Mouse (Mus musculus) lung, embryonic 14.5 days (tissue): Measurements from ENCODE around the gene Tsc22d4. TPM values are rescaled to one million over a fixed set of nuclear protein-coding genes. Genes with fewer than 3 reads are reported as not detected.
"Not testable (repeated sequence)": the region's sequence is repeated elsewhere in the genome, so short reads cannot be mapped to it uniquely, and the experiment has no call there.

Source experiments
- ATAC-seq: fragments of 200-750 bp; cut with Nextera tagmentation; 2 replicates; pipeline ENCODE4 v1.8.0; 2017; ENCODE audit warnings: mild to moderate bottlenecking, moderate TSS enrichment, moderate library complexity; ENCODE audit not compliant: insufficient read depth
- DNase-seq: peaks from one replicate; pipeline ENCODE4 v3.0.0-alpha.2; 2015
- H3K27ac ChIP-seq: fragments of 300-500 bp; sonication (generic); 2 replicates; pipeline ENCODE4 v1.5.1; 2014; ENCODE audit warnings: low read depth, mild to moderate bottlenecking, moderate library complexity
- H3K27me3 ChIP-seq: fragments of 300-500 bp; sonication (generic); 2 replicates; pipeline ENCODE4 v1.6.1; 2014; ENCODE audit warnings: low read length, control low read depth; ENCODE audit not compliant: insufficient read depth
- H3K36me3 ChIP-seq: fragments of 300-500 bp; sonication (generic); 2 replicates; pipeline ENCODE4 v1.6.1; 2014; ENCODE audit warnings: control low read depth; ENCODE audit not compliant: insufficient read depth
- H3K4me1 ChIP-seq: fragments of 300-500 bp; sonication (generic); 2 replicates; pipeline ENCODE4 v1.6.1; 2014; ENCODE audit warnings: antibody characterized with exemption, control low read depth; ENCODE audit not compliant: insufficient read depth
- H3K4me2 ChIP-seq: fragments of 300-500 bp; sonication (generic); 2 replicates; pipeline ENCODE4 v1.6.1; 2014; ENCODE audit warnings: mild to moderate bottlenecking
- H3K4me3 ChIP-seq: fragments of 300-500 bp; sonication (generic); 2 replicates; pipeline ENCODE4 v1.5.1; 2014; ENCODE audit warnings: low read depth, low read length
- H3K9ac ChIP-seq: fragments of 300-500 bp; sonication (generic); 2 replicates; pipeline ENCODE4 v1.6.1; 2014
- H3K9me3 ChIP-seq: fragments of 300-500 bp; sonication (generic); 2 replicates; pipeline ENCODE4 v1.6.1; 2016; ENCODE audit warnings: low read depth, low read length, control low read depth
- CTCF ChIP-seq: IDR thresholded peaks from 2 replicates; pipeline ENCODE4 v1.5.1; 2016; ENCODE audit warnings: antibody characterized with exemption, low read depth
- WGBS: fragments of 180-500 bp; shearing (Covaris S2); extraction: QIAGEN DNeasy Blood & Tissue Kit; methylation state at CpG from one replicate; pipeline ENCODE4 v1.1.7; 2014; 5-methylcytosine and 5-hydroxymethylcytosine counted together
- polyA plus RNA-seq: library from polyadenylated mRNA; unstranded; fragments of >200 nt; fragmentation: Nextera tagmentation; extraction: Ambion mirVana; gene quantifications from 2 replicates; pipeline ENCODE4 v1.2.1, GENCODE M21; 2014

The Tsc22d4 gene
- polyA plus RNA-seq, 1 experiment from 2014 or later, result 127 TPM

DNA sequence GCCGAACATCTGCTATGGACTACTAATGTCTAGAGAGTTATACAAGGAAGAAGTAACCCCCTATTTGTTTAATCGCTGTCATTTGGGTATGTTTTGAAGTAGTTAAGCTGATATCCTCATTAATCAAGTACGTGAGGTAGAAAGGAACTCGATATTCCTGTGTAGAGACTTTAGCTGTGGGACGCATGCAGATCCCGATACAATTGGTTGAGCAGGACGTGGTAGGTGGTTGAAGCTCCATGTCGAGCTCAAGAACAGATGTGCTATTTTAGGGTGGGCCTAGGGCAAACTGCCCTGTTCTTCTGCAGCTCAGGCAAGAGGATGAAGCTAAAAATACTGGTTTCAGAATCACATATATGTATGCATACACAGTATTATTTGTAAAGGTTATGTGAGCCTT, 29.8 kb upstream of the Tsc22d4 start:
- Histone ChIP-seq H3K9me3 (no peaks in the 10 kb centered on the region), H3K27ac (no peak overlapping the region), H3K9ac (no peak overlapping the region), H3K27me3 (no peaks in the 10 kb centered on the region), H3K4me3 (no peak overlapping the region), H3K4me2 (no peak overlapping the region), H3K4me1 (no peaks in the 10 kb centered on the region), H3K36me3 (no peaks in the 10 kb centered on the region)
- ATAC-seq (no peak), DNase-seq (no peak)
- 62% methylated on average over 8 of the region's 8 CpGs for WGBS
- no peak for TF ChIP-seq CTCF

DNA sequence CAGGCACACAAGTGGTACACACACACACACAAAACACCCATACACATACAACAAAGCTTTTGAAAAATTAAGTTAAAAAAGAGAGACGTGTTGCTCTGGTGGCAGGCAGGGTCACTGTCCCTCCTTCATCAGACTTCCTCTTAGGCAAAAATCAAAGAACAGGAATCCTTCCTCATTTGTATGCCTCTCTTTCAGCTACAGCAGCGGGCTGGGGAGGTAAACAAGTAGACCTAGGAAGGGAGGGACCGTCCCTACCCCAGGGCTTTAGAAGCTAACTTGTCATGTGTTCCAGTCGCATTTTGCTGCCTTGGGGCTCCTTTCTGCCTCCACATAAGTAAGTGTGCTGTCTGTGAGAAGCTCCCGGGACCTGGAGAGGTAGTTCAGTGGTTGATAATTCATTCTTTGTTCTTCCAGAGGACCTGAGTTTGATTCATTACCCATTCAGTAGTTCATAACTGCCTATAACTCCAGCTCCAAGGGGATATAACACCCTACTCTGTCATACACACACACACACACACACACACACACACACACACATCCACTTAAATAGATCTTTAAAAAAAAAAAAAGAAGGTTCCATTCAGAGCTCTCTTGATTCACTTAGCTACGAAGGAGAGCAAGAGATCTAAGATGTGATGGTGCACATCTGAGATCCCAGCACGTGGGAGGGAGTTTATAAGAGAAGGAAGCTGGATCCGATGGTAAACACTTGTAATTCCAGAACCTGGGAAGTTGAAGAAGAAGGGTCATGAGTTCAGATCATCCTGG, 27.3 kb upstream of the Tsc22d4 start:
- Histone ChIP-seq H3K27me3 (no peaks in the 10 kb centered on the region), H3K9ac (no peak overlapping the region), H3K27ac (no peak overlapping the region), H3K4me2 (no peak overlapping the region), H3K9me3 (no peaks in the 10 kb centered on the region), H3K36me3 (no peaks in the 10 kb centered on the region), H3K4me3 (no peak overlapping the region), H3K4me1 (no peaks in the 10 kb centered on the region)
- ATAC-seq, result no peak
- TF ChIP-seq CTCF, result no peak
- no peak for DNase-seq
- 49% methylated on average over 8 of the region's 8 CpGs for WGBS

DNA sequence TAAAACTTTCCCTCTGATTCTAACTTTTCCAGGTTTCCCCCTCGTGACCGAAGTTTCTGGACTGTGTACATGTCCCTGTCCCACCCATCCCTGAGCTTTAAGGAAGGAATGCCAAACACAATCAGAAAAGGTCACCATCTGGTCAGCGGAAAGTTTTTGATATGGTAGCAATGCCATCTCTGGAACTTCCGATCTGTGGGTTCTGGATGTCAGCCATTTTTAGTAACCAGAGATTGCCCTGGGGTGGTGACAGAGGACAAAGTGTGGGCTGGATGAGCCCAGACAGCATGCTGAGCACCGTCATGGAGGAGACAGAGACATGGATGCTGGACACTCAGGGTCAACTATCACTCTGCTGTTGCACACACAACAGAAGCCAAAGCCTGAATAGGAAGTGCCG, 26.4 kb upstream of the Tsc22d4 start:
- TF ChIP-seq CTCF, result no peak
- DNase-seq (no peak), ATAC-seq (no peak)
- no peaks in the 10 kb centered on the region for H3K9me3 ChIP-seq
- no peaks in the 10 kb centered on the region for H3K4me1 ChIP-seq
- no peak overlapping the region for H3K9ac ChIP-seq
- no peaks in the 10 kb centered on the region for H3K36me3 ChIP-seq
- no peak overlapping the region for H3K4me2 ChIP-seq
- WGBS, result 69% methylated on average over 6 of the region's 6 CpGs
- H3K27ac ChIP-seq, result no peak overlapping the region
- no peaks in the 10 kb centered on the region for H3K27me3 ChIP-seq
- H3K4me3 ChIP-seq, result no peak overlapping the region

DNA sequence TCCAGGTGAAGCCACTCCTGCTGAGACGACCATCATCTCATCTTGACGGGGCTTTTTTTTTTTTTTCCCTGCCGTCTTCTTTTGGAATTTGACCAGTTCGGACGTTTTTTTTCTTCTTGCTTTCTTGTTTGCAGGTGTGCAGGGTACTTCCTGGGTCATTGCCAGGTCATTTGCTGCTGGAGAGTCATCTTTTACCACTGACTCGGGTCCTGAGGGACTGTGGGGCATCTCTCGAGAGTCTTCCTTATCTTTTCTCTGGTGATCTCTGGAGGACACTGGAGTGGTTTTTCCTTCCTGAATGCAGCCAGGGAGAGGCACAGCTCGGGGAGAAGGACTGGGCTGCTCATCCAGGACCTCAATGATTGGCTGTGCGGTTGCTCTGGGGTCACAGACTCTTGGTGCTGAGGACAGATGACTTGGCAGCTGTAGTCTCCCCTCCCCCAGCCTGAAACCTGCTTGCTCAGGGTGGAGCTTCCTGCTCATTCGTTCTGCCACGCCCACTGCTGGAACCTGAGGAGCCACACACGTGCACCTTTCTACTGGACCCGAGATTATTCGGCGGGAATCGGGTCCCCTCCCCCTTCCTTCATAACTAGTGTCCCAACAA, 24.9 kb upstream of the Tsc22d4 start:
- H3K9ac ChIP-seq, H3K9me3 ChIP-seq, H3K27ac ChIP-seq, H3K27me3 ChIP-seq, H3K36me3 ChIP-seq, H3K4me1 ChIP-seq, H3K4me3 ChIP-seq: not testable (repeated sequence)
- peak; percentile 24; the same call in 1 of the 2 replicates for ATAC-seq
- peak; percentile 54 for DNase-seq
- WGBS, result 2% methylated on average over 10 of the region's 16 CpGs
- H3K4me2 ChIP-seq, result peak overlapping the region; percentile 55

DNA sequence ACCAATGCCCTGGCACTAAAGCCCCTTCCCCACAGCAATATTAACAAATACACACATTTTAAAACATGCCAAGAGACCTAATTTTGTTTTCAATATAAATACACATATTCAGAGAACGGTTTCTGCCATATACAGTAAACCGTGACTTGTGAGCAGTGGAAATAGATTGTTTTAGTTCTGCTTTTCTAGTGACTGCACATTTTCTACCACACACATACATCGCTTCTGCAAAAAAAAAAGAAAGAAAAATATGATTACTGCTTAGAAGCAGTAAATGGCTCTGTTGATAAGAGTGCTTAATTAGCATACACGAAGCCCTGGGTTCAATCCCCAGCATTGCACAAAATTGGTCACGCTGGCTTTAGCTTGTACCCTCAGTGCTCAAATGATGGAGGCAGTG, 21.7 kb upstream of the Tsc22d4 start:
- 82% methylated on average over 5 of the region's 5 CpGs for WGBS
- H3K9me3 ChIP-seq, result no peaks in the 10 kb centered on the region
- H3K36me3 ChIP-seq, result no peaks in the 10 kb centered on the region
- no peaks in the 10 kb centered on the region for H3K27me3 ChIP-seq
- no peak for TF ChIP-seq CTCF
- H3K9ac ChIP-seq, result no peak overlapping the region
- no peak overlapping the region for H3K4me3 ChIP-seq
- no peak overlapping the region for H3K4me2 ChIP-seq
- no peak overlapping the region for H3K27ac ChIP-seq
- DNase-seq (no peak), ATAC-seq (no peak)
- no peaks in the 10 kb centered on the region for H3K4me1 ChIP-seq

DNA sequence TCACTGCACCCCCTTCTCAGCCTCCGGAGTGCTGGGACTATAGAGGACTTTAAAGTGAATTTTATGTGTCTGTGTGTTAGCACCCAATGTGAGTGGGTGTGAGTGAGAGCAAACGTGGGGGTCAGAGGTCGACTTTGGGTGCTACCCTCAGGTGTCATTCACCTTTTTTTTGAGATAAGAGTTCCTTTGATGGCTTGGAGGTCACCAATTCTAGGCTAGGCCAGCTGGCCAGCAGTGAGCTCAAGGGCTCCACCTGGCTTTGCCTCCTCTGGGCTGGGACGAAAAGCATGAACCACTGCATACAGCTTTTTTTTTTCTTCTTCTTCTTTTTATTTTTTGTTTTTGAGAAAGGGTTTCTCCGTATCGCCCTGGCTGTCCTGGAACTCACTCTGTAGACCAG, 18.8 kb upstream of the Tsc22d4 start:
- no peaks in the 10 kb centered on the region for H3K36me3 ChIP-seq
- ATAC-seq (no peak), DNase-seq (no peak)
- H3K27me3 ChIP-seq, result no peaks in the 10 kb centered on the region
- no peak overlapping the region for H3K4me3 ChIP-seq
- H3K4me1 ChIP-seq, result no peaks in the 10 kb centered on the region
- H3K27ac ChIP-seq, result no peak overlapping the region
- H3K9ac ChIP-seq, result no peak overlapping the region
- WGBS, result 55% methylated on average over 6 of the region's 6 CpGs
- no peak overlapping the region for H3K4me2 ChIP-seq
- H3K9me3 ChIP-seq, result no peaks in the 10 kb centered on the region
- TF ChIP-seq CTCF, result no peak

DNA sequence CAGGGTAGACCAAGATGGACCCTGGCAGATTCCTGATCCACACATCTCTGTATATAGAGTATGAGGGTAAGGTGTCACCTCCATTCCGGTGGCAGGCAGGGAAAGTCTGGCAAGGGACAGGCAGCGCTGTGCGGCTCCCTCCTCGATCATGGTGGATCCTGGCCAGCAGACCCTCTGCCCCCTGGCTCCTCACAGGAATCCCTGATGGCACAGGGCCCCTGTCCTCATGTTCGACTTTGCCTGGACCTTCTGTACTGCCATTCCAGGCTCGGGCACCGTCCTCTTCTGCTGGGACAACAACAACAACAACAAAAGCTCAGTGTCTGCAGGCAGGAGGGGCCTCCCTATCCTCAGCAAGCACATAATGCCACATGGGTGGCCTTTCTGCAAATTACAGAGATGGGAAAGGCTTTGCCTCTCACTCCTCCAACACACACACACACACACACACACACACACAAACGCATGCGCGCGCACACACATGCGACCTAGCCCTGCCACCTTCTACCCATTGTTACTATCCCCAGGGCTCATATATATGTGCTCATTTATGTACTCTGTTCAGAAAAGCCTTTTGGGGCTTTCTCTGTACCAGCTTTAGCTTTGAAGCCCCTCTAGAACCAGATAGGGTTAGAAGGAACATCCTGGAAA, 11.8 kb upstream of the Tsc22d4 start:
- 83% methylated on average over 12 of the region's 12 CpGs for WGBS

More for the DNA sequence above, 11.8 kb upstream of the Tsc22d4 start:
- no peak for TF ChIP-seq CTCF
- Histone ChIP-seq H3K27ac (no peak overlapping the region), H3K27me3 (no peaks in the 10 kb centered on the region), H3K9ac (no peak overlapping the region), H3K4me3 (no peak overlapping the region), H3K4me1 (no peaks in the 10 kb centered on the region), H3K4me2 (no peak overlapping the region), H3K36me3 (peaks cover 34% of the 10 kb centered on the region; the same call in 1 of the 2 replicates), H3K9me3 (no peaks in the 10 kb centered on the region)
- DNase-seq (no peak), ATAC-seq (no peak)
